Mouse (Mus musculus) layer of hippocampus, adult 18-20 months (tissue): Measurements from ENCODE around the gene Prlhr. TPM values are rescaled to one million over a fixed set of nuclear protein-coding genes. Genes with fewer than 3 reads are reported as not detected.
A peak's percentile ranks its signal among the peaks of the same experiment; 100 is the strongest.

Experiments
- DNase-seq, 2 experiments: peaks; one replicate each; pipeline ENCODE4 v3.0.0; 2022; ENCODE audit warnings: low spot score in 2 of 2
- total RNA-seq, 2 experiments: library from RNA; stranded (reverse); gene quantifications; 2 replicates each; pipeline ENCODE4 v1.2.3; 2021

The Prlhr gene
- total RNA-seq, 2 experiments from 2014 or later, result 0.27 to 0.48 TPM

DNA sequence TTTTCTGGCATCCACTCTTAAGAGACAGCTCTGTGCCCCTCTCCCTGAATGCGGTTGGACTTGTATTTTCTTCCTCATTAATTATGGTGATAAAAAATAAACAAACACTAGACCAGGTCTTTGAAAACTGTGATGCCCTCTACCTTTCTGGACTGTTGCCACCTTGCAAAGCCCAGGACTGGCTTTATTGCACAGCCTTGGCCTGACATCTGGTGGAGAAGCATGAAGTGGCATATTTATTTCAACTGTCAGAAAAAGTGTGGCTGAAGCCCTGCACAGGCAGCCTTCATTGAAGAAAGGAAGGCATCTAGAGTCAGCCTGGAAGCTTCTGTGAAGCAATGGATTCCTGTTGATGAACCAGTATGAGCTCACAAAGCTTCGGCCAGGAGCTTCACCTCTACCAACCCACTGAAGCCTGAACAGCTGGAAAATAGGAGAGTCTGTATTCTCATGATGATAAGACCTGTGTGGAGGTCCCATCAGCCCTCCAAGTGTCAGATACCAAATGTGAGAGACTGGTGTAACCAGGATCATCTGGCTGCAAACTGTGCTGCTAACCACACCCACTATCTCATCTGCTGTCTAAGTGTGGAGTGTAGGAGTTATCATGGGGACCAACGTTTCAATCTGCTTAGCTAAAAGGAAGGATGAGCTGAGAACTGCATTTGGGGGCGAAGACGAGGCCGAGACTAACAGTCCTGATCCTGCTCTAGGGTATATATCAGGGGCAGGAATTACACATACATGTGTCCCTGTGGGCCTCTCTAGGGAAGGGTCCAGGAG, 35.6 kb downstream of the Prlhr start:
- peak; percentile 9 to 47 for DNase-seq

DNA sequence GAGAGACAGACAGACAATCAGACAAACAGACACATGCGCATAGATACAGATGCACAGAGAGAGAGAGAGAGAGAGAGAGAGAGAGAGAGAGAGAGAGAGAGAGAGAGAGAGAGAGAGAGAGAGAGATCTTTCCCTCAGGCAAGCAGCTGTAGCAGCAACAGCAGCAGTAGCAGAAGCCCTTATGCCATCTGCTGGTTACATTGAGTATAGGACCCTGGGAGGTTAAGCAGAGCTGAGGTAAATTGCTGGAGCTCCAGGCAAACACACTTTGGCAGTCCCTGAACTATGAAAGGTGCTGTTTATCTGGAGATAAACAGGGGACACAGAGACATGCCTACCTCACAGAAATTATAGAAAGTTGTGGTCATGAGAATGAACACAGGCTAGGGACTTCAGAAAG, 50.5 kb downstream of the Prlhr start:
- peak in 1 of 2 experiments; percentile 67 for DNase-seq

Other genes starting within 250 kb of the Prlhr start
- gene Fam204a, start 241.6 kb downstream of the Prlhr start, total RNA-seq, result 10 to 100 TPM; 30.3 to 34.5 TPM
- gene Cacul1, start 112.7 kb upstream of the Prlhr start, total RNA-seq, result 10 to 100 TPM; 51.1 to 54.8 TPM